Mouse (Mus musculus): ENCODE results near the gene Unc50.

DNA sequence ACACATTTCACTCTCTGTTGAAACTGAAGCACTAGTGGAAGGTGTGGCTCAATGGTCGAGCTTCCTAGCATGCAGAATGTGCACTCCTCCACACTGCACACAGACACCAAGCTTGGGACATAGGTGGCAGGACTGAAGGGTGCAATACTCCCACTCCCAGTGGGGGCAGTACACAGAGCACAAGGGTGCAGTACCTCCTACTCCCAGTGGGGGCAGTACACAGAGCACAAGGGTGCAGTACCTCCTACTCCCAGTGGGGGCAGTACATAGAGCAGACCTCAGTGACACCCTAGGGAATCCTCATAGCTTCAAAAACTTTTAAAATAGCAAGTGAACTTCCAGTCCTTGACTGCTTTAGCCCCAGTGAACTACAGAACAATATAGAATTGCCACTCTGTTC is 10.5 kb upstream of the Unc50 start:
- TF ChIP-seq CTCF (IDR thresholded peaks at IDR 0.05) (peak; percentile 100), EP300 (IDR thresholded peaks at IDR 0.05) (no peak)

Data from lung, postnatal 0 days (tissue).